Mouse (Mus musculus) left cerebral cortex, adult 11 months (tissue): ENCODE data around the gene Scyl3.

Experiments
- DNase-seq: peaks from one replicate; pipeline ENCODE4 v3.0.0; 2022; ENCODE audit warnings: low spot score

Scyl3 gene

GRCm38 (mm10) chr1:163958036-163958435, 29.1 kb downstream of the Scyl3 start:
- no peak for DNase-seq

GRCm38 (mm10) chr1:163964008-163964689, 35.2 kb downstream of the Scyl3 start:
- no peak for DNase-seq

GRCm38 (mm10) chr1:163974471-163974870, 45.6 kb downstream of the Scyl3 start:
- no peak for DNase-seq

- DNase-seq = no peak
These were observed 46.2 kb downstream of the Scyl3 start for GRCm38 (mm10) chr1:163975088-163975487.

- no peak for DNase-seq
These were observed 47.6 kb downstream of the Scyl3 start for GRCm38 (mm10) chr1:163976515-163976914.

GRCm38 (mm10) chr1:163992371-163992770, 63.5 kb downstream of the Scyl3 start:
- no peak for DNase-seq

- no peak for DNase-seq
These were observed 65.3 kb downstream of the Scyl3 start for GRCm38 (mm10) chr1:163994173-163994720.

- DNase-seq = peak; percentile 76
These were observed 66.1 kb downstream of the Scyl3 start, which contains the start of the genes BC055324 and Mettl18 for GRCm38 (mm10) chr1:163994721-163995608. BC055324 (minus strand) TSS chr1:163994796. Mettl18 (plus strand) TSS chr1:163994889.

GRCm38 (mm10) chr1:163995609-163995913, 66.7 kb downstream of the Scyl3 start:
- no peak for DNase-seq

- no peak for DNase-seq
These were observed 73.0 kb downstream of the Scyl3 start for GRCm38 (mm10) chr1:164001831-164002452.

- no peak for DNase-seq
These were observed 75.4 kb downstream of the Scyl3 start for GRCm38 (mm10) chr1:164004311-164004710.
